Mouse (Mus musculus): ENCODE results near the gene Olfr320.

- TF ChIP-seq CTCF (IDR thresholded peaks at IDR 0.05; ENCODE audit: borderline replicate concordance, insufficient read depth, low read depth, low read length) (no peak), POLR2A (IDR thresholded peaks at IDR 0.05; ENCODE audit: borderline replicate concordance, insufficient read depth, low read length) (no peak)
Measured at GRCm38 (mm10) chr11:58640272-58640867, 40.5 kb upstream of the Olfr320 start, which contains the start of gene Trim58.
